Mouse (Mus musculus): ENCODE measurements at regions not wholly inside any gene's neighbourhood (a gene's known extent, or its start where the extent isn't known, plus 50 kb on each side); places are given as distances from the start of the nearest gene placed in this dataset.

DNA sequence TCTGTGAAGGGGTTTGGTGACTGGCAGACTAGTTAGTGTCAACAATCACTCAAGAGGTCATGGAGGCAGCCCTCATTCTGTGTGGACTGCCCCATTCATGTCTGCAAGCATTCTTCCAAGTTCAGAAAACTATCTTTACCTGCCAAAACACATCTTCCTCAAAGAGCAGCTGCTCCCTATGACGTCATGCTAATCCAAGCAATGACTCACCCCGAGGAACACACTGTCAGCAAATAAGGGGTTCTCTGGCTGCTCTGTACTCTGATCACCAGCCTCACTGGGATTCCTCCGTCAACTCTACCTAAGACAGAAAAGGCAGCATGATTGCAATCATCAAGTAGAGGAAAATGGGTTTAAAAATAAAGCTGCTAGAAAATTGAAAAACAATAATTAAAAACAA is 165.4 kb upstream of the Nabp1 start:
- DNase-seq = no peak

DNA sequence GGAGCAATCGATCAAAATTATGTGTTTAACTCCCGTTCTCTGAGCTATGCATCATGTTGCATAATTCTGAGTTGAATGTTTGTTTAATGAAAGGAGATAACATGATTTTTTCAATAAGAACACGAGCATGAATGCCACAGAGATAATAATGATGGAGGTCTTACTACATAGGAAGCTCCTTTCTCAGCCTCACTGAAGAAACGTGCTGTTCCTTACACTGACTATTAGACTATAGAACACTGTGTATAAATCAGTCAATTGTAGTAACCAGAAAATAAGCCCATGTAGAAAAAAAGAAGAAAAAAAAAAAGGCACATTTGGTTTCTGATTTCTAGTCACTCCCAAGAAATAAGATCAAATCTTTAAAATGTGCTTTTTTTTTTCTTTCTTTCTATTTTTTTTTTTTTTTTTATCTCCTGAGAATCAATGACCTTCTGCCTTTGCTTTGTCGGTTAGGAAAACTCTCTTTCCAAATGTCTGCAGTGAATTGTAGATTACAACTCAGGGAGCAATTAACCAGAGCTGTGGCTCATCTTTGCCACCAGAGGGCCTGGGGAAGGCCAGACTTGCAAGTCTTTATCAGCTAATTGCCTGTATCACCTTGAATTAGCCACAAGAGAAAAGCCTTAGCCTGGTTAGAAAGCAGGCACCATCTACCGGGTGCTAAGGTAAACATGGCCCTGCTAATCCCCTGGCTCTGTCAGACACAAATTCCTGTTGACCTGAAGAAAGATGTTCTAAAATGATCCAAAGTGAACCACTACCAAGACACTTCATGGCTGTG is 160.5 kb upstream of the Nabp1 start:
- DNase-seq = peak in 1 of 2 experiments; percentile 37

DNA sequence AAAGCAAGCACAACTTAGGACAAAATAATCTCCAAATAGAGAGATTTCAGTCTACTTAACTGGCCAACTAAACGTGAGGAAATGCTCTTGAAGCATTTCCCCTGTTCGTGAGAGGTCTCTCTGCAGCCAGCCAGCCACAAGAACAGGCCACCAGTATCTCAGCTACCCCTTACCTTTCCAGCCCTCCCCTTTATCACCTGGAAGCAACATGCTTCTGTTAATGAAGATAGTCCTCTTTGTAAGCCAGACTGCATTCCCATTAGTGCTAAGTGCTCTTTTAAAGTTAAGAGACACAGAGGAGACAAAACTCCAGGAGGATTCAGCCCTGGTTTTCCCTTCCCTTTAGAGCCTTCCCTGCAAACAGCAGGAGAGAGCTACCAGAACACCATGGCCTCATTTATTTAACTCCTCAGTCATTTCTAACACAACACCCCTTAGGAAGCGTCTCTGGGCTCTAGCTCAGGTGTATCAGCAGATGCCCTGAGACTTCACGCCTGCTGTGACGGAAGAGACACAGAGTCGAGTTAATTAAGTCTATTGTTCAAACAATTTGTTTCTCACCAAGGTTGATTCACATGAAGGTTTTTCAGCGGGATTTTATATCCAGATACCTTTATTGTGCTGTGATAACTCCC is 157.8 kb upstream of the Nabp1 start:
- no peak for DNase-seq

DNA sequence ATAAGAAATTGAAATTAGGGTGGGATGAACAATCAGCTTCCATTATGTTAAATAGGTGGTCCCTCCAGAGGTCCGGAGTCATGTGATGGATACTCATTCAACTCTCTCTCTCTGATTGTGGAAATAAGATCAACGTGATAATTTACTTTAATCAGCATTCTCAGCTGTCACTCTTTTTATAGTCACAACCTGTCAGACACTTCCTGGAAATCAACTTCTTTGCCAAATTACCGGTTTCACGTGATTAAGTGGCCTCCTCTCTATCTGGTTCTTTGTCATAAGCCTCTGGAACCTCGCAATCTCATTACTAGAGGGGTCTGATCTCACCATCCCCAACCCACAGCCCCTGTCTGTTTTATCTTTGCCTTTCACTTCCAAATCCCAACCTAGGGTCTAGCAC is 155.6 kb upstream of the Nabp1 start:
- no peak for DNase-seq

DNA sequence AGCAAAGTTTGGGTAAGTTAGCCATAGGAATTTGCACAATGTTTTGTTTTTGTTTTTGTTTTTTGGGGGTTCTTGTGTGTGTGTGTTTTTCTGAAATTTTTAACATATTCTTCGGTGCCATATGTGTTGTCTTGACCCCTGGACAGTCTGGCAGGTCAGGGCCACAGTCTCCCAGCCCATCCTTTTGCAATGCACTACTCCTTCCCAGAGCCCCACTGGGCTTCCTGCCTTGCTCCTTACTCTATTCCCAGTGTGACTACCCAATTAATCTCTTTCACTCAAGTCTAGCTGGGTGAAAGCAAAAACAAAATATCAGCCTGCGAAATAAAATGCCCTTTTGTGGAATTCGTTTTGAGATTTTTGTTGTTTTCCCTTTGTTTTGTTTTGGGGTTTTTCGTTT is 154.6 kb upstream of the Nabp1 start:
- DNase-seq = no peak

DNA sequence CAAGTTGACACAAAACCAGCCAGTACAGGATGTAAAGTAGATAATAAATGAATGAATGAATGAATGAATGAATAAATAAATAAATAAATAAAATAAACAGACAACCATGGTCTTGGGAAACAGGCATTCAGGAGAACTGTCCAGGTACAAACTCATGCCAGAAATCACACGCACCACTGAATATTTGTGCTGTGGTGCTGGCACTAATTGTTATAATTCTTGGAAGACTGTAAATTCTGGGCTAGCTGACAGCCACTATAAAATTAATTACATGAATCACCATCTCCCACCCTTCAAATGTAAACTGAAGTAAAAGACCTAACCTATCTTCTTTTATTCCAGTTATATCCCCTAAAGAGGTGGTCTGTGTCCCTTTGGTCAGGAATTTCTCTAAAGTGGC is 151.6 kb upstream of the Nabp1 start:
- peak; percentile 80 to 83 for DNase-seq

DNA sequence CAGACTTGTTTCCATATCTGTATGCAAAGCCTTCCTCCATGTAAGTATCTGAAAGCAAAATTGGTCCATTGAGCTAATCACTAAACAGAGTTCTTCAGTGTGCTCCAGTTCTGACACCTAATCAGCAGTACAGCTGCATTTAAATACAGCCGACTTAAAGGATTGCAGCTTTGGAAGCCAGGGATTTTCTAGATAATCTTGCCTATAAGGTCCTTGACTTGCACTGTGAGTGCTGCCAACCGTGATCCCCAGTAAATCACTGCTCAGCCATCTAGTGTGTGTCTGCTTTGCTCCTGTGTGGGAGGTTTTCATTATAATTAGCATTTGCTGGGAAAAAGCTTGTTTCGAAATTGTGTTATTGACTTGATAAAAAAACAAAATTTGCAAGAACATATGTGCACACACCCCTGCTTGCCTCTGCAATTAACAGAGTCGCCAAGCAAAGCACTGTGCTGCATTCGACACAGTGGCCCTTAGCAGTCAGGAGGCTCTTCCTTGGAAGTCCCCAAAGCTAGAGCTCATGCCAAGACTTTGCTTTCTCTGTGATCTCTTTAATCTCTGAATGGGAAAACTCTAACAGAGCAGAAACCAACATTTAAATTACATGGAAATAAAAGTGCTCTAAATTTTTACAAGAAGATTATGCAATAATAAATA is 150.0 kb upstream of the Nabp1 start:
- no peak for DNase-seq

DNA sequence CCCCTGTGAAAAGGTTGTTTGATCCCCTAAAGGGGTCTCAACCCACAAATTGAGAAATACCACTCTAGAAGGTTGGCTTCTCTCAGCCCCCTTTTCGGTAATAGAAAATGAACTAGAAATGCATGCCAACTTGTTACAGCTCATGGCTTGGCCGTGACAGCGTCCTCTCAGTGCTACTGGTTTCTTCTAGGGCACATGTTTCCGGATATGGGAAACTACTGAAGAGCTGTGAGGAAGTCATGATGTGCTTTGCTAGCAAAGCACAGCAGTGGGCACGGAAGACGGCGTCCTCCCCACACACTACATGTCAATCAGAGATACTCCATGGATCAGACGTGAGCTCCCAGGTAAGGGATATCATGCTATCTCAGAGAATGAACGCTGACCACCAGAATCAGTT is 148.1 kb upstream of the Nabp1 start:
- DNase-seq = peak; percentile 41 to 50

DNA sequence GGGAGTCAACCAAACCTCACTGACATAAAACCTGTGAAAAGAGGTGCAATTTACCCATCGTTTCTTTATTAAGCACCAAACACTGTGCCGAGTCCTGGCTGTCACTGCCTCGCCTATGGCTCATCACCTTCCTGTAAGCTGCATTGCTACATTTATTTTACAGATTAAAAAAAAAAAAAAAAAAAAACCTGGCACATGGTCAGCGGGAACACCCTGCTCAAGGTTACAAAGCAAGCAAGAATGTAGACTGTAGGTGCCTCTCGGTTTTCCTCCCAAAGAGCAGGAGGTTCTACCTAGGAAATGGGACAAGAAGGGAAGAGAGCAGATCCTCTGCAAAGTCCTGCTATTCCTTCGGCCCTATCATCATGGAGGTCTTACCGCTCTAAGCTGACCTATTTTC is 146.9 kb upstream of the Nabp1 start:
- DNase-seq = no peak

DNA sequence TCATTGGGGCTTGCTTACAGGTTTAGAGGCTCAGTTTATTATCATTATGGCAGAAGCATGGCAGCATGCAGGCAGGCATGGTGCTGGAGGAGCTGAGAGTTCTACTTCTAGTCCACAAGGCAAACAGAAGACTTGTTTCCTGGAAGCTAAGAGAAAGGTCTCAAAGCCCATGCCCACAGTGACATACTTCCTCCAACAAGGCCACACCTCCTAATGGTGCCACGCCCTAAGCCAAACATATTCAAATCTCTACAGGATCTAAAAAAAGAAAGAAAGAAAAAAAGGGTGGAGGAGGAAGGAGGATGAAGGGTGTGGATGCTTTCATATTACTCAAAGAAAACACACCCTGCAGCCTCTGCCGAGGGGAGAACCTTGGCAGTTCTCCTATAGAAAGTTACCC is 146.3 kb upstream of the Nabp1 start:
- no peak for DNase-seq

DNA sequence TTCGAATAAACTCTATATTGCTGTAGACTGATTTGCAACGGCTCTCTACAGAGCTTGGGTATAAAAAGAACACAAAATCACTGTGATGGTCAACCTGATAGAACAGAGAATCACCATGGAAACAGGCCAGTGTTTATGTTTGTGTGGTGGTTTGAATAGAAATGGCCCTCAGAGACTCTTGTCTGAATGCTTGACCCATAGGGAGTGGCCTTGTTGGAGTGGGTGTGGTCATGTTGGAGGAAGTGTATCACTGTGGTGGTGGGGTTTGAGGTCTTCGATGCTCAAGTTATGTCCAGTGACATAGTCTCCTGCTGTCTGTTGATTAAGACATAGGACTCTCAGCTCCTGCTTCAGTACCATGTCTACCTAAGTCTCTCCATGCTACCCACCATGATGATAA is 144.8 kb upstream of the Nabp1 start:
- no peak for DNase-seq

DNA sequence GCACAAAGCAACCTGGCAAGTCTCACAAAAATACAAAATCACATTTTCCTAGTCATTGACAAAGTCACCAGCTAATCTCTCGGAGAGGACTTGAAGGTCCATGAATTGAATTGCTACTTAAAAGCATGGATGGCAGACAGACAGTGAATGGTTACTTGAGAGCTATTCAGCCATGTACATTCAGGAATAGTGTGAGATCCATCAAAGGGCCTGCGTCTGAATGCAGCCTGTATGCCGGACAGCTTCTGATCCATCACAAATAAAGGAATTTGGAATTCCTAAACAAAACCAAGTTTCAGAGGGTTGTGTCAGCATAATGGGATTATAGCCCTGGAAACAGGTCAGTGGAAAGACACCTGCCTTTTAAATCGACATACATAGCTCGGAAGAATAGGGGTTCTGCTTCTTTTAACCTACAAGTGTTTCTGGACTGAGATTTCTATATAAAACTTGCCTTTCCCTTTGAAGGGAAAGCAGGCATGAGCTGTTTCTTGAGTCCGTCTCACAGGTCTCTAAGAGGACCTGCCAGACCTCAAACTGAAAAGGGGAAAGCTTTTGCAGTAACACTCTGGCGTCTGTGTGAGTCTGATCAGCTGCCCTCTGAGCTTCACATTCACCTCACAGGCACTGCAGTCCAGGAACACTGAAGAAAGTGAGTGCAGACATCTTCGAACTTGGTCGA is 144.1 kb upstream of the Nabp1 start:
- no peak for DNase-seq

DNA sequence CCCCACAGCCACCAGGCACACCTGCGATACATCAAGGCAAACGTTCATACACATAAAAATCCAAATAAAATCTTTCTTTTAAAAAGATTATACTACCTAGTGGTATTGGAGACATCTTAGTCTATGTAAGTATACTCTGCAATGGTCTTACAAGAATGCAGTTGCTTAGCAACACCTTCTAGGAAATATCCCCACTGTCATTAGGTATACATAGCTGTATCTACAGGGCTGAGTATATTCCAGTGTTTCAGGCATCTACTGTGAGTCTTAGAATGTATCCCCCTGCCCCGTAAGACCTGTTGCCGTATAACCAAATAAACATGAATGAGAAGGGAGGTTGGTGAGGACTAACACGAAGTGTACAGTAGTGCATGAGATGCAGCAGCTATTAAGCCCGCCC is 142.8 kb upstream of the Nabp1 start:
- no peak for DNase-seq

DNA sequence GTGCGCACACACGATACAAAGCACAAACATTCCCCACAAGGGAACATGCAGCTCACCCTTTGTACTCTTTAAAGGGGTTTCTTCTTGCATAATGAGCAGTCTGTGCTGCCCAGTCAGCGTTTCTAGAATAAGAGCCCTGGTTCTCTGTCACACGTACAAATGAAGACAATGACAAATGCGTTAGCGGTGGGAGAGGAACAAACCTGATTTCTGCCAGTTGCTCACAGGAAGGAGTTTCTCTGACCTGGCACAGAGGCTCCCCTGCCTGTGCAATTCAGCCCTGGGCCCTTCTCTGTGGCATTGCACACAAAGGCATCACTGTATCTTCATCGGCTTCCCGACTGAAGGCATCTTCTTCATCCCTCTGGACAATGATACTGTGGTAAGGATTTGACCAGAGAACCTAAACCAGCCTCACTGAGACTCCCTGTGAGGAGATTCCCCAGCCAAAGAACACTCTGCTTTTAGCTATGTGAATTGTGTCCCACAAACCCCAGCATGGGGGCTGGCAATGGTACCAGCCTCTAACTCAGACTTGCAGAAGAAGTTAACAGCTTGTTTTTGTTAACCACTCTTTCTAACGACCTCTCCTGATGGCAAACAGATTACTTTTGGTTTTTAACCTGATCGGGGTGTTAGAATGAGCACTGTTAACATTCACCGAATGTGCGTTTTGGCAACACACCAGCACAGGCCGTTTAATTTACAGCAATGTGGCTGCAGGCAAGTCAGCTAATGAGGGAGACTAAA is 139.5 kb upstream of the Nabp1 start:
- peak; percentile 69 to 78 for DNase-seq

DNA sequence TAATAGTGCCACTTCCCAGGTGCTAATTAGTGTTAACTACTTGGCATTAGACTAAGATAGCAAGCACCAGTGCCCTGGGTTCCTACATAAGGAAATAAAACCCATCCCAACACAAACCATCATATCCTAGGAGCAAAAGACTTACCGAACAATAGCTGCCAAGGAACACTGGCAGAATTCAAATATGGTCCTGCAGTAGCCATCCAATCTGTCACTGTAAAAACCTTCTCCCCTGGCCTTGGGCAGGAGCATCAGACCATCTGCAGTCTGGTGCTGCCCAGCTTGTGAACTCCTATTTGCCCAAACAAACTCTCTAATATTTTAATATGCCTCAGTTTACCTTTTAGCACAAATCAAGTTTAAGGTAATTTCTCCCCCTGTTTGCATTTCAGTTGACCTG is 137.9 kb upstream of the Nabp1 start:
- peak; percentile 51 for DNase-seq

DNA sequence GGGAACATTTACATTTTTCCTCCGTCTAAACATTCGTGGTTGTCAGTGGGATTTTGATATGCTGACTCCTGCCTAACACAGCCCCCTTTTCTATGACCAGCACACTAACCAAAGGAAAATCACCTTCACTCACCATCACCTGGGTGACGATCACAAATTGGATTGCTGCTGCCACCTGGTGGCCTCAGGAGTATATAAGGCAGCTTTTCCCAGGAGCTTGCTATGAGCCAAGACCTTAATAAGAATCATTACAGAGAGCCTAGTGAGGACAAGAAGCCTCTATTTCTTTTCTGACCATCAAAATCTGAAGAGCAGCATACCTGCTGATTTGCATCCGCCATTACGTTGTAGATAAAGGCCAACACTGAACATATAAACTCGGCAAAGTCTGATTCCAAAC is 137.3 kb upstream of the Nabp1 start:
- DNase-seq = peak; percentile 84 to 85

DNA sequence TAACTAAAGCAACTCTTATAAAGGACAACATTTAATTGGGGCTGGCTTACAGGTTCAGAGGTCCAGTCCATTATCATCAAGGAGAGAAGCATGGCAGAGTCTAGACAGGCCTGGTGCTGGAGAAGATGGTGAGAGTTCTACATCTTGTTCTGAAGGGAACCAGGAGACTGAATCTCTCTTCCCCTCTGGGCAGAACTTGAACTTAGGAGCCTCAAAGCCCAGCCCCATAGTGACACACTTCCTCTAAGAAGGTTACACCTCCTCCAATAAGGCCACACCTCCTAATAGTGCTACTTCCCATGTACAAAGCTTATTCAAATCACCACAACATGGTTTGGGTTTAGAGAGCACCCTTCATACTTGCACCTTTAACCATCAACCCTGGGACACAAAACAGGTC is 136.5 kb upstream of the Nabp1 start:
- no peak for DNase-seq

DNA sequence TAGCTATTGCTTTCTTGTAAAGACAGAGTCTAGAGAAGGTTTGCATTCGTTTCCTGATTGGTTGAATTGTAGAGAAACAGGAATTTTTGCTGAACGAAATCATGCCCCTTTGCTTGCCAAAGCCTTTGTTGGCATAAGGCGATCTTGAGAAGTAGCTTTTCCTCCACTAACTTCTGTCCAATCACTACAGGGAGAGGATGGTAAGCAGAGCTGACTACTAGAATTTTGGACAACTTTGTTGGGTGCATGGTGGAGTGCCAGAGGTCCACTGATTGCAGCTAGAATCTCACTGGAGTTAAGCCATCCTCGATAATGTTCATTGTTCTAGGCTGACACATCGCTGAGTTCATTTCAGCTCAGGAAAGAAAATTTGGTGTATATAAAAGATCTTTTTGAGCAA is 131.1 kb upstream of the Nabp1 start:
- no peak for DNase-seq

DNA sequence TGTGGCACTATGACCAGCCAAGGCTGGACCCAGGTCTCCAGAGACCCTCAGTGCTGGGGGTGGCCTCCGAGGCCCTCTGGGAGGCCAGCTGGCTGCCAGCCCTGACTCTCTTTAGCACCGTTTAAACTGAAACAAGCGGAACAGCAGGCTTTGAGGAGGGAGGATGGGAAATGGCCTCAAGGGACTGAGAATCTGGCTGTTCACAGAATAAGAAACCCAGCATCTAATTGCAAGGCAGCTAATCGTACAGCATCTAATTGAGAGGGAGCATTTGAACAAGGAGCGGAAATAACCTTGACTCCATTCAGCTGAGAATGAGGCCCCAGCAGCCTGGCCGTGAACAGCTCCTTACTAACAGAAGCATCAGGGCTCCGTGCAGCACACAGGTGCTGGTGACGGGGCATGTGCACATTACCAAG is 129.2 kb upstream of the Nabp1 start:
- DNase-seq = peak; percentile 50 to 65

DNA sequence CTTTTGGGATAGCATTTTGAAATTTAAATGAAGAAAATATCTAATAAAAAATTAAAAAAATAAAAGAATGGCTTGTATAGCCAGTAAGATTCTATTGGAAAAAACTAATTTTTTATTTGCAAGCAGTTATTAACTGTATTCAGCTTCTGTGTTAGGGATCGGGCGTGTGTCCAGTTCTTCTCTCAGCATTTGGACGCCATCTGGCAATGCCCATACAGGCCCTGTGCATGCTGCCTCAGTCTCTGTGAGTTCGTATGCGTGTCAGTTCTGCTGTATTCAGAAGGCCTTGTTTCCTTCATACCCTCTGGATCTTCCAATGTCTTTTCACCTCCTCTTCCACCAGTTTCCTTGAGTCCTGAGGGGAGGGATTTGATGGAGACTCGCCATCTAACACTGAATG is 123.8 kb upstream of the Nabp1 start:
- peak; percentile 45 to 59 for DNase-seq

DNA sequence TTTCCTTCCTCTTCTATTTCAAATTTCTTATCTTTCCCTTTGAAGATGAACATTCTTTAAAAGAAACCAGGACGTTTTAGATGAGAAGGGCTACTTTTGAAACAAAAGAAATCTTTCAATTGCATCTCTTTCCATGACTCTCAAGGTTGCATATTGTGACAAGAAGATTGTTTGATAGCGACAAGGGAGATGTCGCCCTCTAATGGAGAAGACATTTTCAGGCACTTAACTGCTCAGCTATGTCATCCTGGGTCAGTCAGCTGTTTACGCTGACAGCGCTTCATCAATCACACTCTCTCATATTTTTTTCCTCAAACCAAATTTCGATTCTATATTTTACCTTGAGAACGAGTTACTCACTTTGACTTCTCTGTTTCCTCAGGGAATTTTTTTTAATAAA is 122.2 kb upstream of the Nabp1 start:
- DNase-seq = peak; percentile 55 to 66

DNA sequence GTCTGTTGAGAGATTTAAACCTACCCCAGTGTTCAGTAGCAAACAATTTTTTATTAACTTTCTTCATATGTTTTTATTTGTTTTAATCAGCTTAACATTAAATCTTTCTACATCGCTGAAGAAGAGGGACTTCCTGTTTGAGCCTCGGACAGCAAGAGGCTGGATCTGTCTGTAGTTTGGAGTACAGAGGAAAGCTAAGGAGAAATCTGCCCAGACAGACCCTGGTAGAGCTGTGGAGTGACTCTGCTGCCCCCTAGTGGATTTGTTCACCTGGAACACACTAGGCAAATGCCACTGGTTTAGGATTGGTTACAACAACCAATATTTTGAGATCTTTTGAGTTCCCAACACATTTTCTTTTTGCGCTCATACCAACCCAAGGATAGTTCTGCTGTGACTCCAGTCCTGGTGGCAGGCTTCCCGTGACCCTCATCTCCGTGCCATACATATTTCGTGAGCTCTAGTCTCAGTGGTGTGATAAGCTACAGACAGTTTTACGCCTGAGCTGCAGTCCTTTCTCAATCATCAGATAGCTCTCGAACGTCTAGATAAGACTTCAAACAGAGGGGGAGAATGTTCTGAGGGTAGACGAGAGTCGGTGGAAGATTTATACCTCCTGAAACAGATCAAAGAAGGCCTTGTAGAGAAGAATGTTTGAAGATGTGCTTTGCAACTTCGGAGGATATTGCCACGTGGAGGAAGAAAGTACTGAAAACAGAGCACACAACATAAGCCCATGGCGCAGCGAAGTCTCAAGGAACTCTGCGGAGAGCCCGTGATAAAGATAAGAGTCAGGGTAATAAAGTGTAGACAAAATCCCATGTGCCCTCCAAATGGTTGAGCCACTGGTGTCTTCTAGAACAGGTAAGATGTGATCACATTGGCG is 119.0 kb upstream of the Nabp1 start:
- peak; percentile 94 to 97 for DNase-seq

Data from cerebellum, postnatal 10 days (tissue).